Mouse (Mus musculus) left cerebral cortex, adult 6 months (tissue): ENCODE results near the gene Prdx5. TPM values are rescaled to one million over a fixed set of nuclear protein-coding genes. Genes with fewer than 3 reads are reported as not detected.

Experiments used
- long read RNA-seq, 2 experiments: library from polyadenylated mRNA; unstranded; transcript quantifications; one replicate each; pipeline ENCODE4 v2.0.0; 2019 to 2020
- polyA plus RNA-seq: library from polyadenylated mRNA; unstranded; fragments of <200 nt; fragmentation: Nextera tagmentation; gene quantifications from 2 replicates; pipeline ENCODE4 v1.2.3, GENCODE M21; 2021

The Prdx5 gene
- 727 and 767 TPM in 2 replicates for polyA plus RNA-seq
- long read RNA-seq, experiment 1, transcript Prdx5-201 (6 exons, 1,262 nt): major isoform, 378 of 397 reads
- long read RNA-seq, experiment 1, partial matches to known transcripts: 4 of 397 reads
- long read RNA-seq, experiment 1, other reads (novel, unspliced or antisense): 10 of 397 reads
- long read RNA-seq, experiment 2, transcript Prdx5-201 (6 exons, 1,262 nt): major isoform, 651 of 699 reads
- long read RNA-seq, experiment 2, transcript Prdx5-203 (5 exons, 755 nt): minor isoform, 19 of 699 reads
- long read RNA-seq, experiment 2, partial matches to known transcripts: 18 of 699 reads
- long read RNA-seq, experiment 2, other reads (novel, unspliced or antisense): 10 of 699 reads

DNA sequence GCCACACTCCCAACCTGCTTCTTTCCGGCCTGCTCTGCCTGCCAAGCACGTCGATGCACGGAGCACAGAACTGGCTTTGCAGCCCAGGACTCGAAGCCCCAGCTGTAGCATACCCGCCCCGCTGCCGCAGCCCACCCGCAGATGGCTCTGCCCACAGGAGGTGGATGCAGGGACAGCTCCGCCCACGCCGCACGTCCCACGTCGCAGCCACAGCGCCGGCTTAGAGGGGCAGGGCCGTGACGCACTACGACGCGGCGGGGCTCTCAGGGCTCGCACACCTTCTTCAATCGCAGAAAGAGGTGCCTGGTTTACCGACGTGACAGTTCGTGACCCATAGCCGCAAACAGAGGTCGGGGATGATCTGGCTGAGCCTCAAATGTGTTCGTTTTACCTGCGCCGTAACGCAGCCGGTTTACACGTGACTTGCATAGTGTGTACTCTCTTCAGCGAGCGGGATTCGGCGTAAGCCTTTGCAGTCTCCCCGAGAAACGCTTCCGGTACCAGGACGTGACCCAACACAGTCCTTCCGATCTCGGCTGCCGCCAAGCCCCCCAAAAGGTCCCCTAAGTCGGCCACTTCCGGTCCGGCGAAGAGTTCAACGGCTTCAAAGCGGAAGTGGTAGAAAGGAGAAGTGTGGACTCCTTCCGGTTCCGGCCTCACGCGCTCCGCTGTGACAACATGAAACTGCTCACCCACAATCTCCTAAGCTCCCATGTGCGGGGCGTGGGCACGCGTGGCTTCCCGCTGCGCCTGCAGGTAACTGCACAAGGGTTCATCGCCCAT is at the start of gene Prdx5, which contains the start of gene Trmt112:
TSS of gene Prdx5 (minus strand) at position 600 of the 783 bp plus-strand sequence.
TSS of gene Trmt112 (plus strand) at position 192 of the 783 bp plus-strand sequence.

GRCm38 (mm10) chr19:6942249-6942691 is 32.4 kb upstream of the Prdx5 start, which contains the start of gene Gpr137:
Gpr137 (minus strand) TSS chr19:6942480.

DNA sequence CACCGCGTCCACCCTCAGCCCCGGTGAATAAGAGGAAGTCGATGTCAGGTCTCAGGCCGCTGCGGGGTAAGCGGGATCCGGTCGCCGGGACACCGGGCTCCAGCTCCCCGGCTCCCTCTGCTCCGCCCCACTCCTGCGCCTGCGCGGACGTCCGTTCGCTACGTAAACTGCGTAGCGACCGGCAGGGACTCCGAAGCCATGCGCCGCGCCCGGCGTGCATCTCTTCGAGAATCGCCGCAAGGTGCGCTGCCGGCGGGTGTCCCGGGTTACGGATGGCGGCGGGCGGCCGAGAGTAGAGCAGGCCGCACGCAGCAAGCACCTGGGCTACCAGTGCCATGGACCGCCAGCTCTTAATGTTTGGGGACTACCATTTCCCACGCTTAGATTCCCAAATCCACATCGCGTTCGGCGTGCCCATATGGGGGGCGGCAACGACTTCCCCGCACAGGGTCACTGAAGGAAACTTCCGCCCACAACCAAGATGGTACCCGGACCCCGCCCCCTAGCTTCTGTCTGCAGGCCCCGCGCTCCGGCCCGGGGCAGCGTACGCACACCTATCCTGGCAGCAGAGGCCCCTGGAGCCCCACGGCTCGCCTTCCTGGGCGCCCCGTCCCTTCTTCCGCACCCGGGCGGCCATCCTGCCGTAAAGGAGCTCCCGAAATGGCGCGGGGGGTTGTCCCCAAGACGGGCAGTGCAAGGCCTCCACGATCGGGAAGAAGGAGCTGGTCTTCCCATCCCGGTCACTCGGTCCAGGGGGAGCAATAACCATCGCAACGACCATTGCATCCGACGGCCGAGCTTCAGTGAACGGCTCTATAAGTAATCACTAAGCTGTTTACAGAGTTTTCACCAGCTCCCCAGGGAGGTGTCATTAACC is 31.7 kb upstream of the Prdx5 start, which contains the start of gene Bad:
TSS of gene Bad (plus strand) at position 490 of the 877 bp plus-strand sequence.

DNA sequence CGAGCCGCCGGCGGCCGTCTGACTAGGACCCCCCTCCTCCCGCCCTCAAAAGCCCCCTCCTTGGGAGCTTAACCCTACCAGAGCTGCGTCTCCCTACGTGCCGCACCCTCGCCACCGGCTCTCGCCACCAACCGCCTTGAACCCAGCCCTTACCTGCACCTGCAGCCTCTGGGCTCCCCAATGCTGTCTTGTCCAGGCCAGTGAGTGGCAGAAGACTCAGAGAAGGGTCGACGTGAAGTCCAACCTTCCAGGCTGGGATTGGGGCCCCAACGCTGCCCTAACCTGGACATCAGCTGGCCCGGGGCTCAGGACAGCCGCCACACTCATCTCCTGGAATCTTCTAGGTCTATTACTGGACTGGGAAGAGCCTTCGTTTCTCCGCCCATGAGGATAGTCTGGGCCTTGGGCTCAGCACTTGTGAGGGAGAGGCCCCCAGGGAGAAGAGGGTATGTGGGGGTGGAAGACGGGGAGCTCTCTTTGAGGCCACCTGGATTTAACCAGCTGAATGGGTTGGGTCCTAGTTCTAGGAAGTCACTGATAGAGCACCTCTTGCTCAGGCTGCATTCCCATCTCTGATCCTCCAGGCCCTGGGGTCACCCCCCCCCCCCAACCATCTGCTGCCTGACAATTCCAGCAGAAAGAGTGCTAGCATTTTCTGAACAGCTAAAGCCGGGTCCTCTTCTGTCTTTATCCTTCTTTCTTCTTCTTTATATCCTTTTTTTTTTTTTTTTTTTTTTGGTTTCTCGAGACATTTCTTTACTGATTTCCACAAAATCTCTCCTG is 24.5 kb upstream of the Prdx5 start, which contains the start of gene Kcnk4:
TSS of gene Kcnk4 (minus strand) at position 321 of the 783 bp plus-strand sequence.

DNA sequence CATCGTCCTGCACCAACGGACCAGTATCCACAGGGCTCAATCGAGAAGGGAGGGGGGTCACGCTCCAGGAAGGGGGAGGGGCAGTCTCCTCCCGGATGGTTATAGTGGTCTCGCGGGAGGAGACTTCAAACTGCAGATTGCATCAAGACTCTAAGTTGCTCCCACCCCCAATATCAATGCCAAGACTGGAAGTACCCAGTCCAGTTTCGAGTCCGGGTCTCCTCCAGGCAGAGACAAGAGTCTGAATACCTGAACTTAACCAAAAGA is 15.3 kb upstream of the Prdx5 start, which contains the start of gene Catsperz:
TSS of gene Catsperz (minus strand) at position 74 of the 267 bp plus-strand sequence.

DNA sequence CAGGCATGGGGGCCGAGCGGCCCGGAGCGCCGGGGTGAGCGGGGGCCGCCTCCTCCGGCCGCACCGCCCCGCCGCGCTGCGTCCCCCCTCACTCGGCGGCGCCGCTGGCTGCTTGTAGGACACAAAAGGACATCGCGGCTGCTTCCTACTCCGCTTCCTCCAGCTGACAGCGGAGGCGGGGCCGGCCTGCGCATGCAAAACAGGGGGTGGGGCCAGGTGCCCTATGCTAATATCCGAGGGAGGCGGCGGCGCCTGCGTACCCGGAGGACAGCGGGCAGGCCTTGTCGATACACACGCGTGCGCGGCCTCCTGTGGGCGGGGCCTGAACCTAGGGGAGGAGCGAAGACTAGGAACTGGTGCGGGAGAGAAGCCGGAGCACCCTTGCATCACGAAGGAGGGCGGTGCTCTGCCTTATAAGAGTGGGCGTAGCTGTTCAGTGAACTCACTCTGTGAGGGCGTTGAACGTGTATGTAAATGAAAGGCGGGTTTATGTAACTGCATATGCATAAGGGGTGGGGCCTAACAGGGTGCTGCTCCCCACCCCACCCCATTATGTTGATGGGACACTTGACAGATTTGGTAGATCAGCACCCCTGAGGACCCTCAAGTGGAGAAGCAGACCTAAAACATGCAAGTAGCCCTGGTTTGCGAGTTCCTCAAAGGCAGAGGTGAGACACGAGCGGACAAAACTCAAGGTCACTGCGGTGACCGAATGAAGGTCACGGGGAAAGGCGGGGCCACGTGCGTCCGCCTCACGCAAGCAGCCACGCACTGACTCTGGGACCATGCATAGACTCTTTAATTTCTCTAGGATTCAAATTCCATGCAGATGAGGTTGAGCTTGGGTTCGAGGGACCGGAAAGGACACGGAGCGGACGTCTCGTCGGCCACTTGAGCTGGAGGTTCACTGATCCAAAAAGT is 12.0 kb upstream of the Prdx5 start, which contains the start of gene Esrra:
TSS of gene Esrra (minus strand) at position 167 of the 921 bp plus-strand sequence.

DNA sequence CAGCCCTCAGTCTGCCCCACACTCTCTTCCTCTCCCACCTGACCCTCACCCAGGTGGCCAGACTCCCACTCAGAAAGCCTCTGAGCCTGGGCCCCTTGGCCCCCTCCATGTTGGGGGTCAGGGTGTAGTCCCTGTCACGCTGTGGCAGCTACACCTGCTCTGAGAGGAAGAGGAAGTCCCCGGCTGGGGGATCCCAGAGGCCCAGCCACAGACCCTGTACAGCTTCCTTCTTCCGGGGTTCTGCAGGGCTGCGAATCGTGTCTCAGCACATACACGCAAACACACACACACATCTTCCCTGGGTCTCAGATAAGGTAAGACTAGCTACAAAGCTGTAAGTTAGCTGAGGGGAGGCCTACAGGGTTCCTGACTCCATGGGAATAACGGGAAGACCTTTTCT is 51.9 kb downstream of the Prdx5 start, which contains the start of gene Ccdc88b:
TSS of gene Ccdc88b (minus strand) at position 181 of the 400 bp plus-strand sequence.

Other genes starting within 250 kb of the Prdx5 start
- gene Rps6ka4, start 69.5 kb downstream of the Prdx5 start, polyA plus RNA-seq: 29.2 and 33.4 TPM in 2 replicates
- gene Ccdc88b, start 51.9 kb downstream of the Prdx5 start, polyA plus RNA-seq: 0.15 and 0.80 TPM in 2 replicates
- 130 and 131 TPM in 2 replicates for gene Trmt112, start 408 bp downstream of the Prdx5 start, polyA plus RNA-seq
- 4.4 and 13.7 TPM in 2 replicates for gene Esrra, start 11.7 kb upstream of the Prdx5 start, polyA plus RNA-seq
- 7.9 and 8.4 TPM in 2 replicates for gene Catsperz, start 15.3 kb upstream of the Prdx5 start, polyA plus RNA-seq
- 22.0 and 22.1 TPM in 2 replicates for gene Kcnk4, start 24.4 kb upstream of the Prdx5 start, polyA plus RNA-seq
- gene Bad, start 31.8 kb upstream of the Prdx5 start, polyA plus RNA-seq: 53.8 and 57.4 TPM in 2 replicates
- gene Gpr137, start 32.4 kb upstream of the Prdx5 start, polyA plus RNA-seq: 24.4 and 24.9 TPM in 2 replicates
- gene Ppp1r14b, start 64.9 kb upstream of the Prdx5 start, polyA plus RNA-seq: 13.6 and 46.9 TPM in 2 replicates
- gene Plcb3, start 66.4 kb upstream of the Prdx5 start, polyA plus RNA-seq: 8.0 and 8.2 TPM in 2 replicates
- 326 and 333 TPM in 2 replicates for gene Fkbp2, start 70.4 kb upstream of the Prdx5 start, polyA plus RNA-seq
- 77.5 and 150 TPM in 2 replicates for gene Vegfb, start 77.5 kb upstream of the Prdx5 start, polyA plus RNA-seq
- gene Dnajc4, start 82.5 kb upstream of the Prdx5 start, polyA plus RNA-seq: 24.3 and 28.0 TPM in 2 replicates
- 15.8 and 19.0 TPM in 2 replicates for gene Nudt22, start 86.0 kb upstream of the Prdx5 start, polyA plus RNA-seq
- gene Trpt1, start 86.0 kb upstream of the Prdx5 start, polyA plus RNA-seq: 22.6 and 27.5 TPM in 2 replicates
- 2.9 and 4.8 TPM in 2 replicates for gene Fermt3, start 109.4 kb upstream of the Prdx5 start, polyA plus RNA-seq
- gene Stip1, start 129.9 kb upstream of the Prdx5 start, polyA plus RNA-seq: 109 and 125 TPM in 2 replicates
- 1.6 and 22.1 TPM in 2 replicates for gene Macrod1, start 146.7 kb upstream of the Prdx5 start, polyA plus RNA-seq
- gene Flrt1, start 195.6 kb upstream of the Prdx5 start, polyA plus RNA-seq: 5.4 and 6.6 TPM in 2 replicates